Mouse (Mus musculus) midbrain, embryonic 15.5 days (tissue): Measurements from ENCODE around the gene Ppp1cb. TPM values are rescaled to one million over a fixed set of nuclear protein-coding genes. Genes with fewer than 3 reads are reported as not detected.

Experiments used
- ATAC-seq: fragments of 200-750 bp; cut with Nextera tagmentation; replicated peaks from 2 replicates; pipeline ENCODE4 v1.8.0; 2017; ENCODE audit warnings: moderate TSS enrichment
- H3K27ac ChIP-seq: fragments of 300-500 bp; sonication (generic); 2 replicates; pipeline ENCODE4 v1.5.1; 2015; ENCODE audit warnings: mild to moderate bottlenecking, inconsistent platforms
- H3K27me3 ChIP-seq: fragments of 300-500 bp; sonication (generic); replicated peaks from 2 replicates; pipeline ENCODE4 v1.6.1; 2015; ENCODE audit warnings: inconsistent platforms
- H3K36me3 ChIP-seq: fragments of 300-500 bp; sonication (generic); replicated peaks from 2 replicates; pipeline ENCODE4 v1.6.1; 2015; ENCODE audit warnings: inconsistent platforms
- H3K4me1 ChIP-seq: fragments of 300-500 bp; sonication (generic); 2 replicates; pipeline ENCODE4 v1.6.1; 2015; ENCODE audit warnings: inconsistent platforms
- H3K4me2 ChIP-seq: fragments of 300-500 bp; sonication (generic); 2 replicates; pipeline ENCODE4 v1.6.1; 2015; ENCODE audit warnings: inconsistent platforms, mild to moderate bottlenecking, moderate library complexity
- H3K4me3 ChIP-seq: fragments of 300-500 bp; sonication (generic); 2 replicates; pipeline ENCODE4 v1.5.1; 2015; ENCODE audit warnings: mild to moderate bottlenecking, inconsistent platforms
- H3K9ac ChIP-seq: fragments of 300-500 bp; sonication (generic); 2 replicates; pipeline ENCODE4 v1.6.1; 2015; ENCODE audit warnings: mild to moderate bottlenecking, inconsistent platforms
- H3K9me3 ChIP-seq: fragments of 300-500 bp; sonication (generic); 2 replicates; pipeline ENCODE4 v1.6.1; 2016; ENCODE audit warnings: inconsistent platforms
- WGBS: fragments of 180-500 bp; shearing (Covaris S2); methylation state at CpG from one replicate; pipeline ENCODE4 v1.1.7; 2015; ENCODE audit warnings: mixed read lengths; 5-methylcytosine and 5-hydroxymethylcytosine counted together
- polyA plus RNA-seq: library from polyadenylated mRNA; unstranded; fragments of >200 nt; fragmentation: Nextera tagmentation; extraction: Ambion mirVana; gene quantifications from 2 replicates; pipeline ENCODE4 v1.2.1, GENCODE M21; 2015

The Ppp1cb gene
- polyA plus RNA-seq, 1 experiment from 2014 or later, result 199 TPM

- 0 out of 2 replicates have a peak, but pooled peaks cover 3% of the 10 kb centered on the region for H3K36me3 ChIP-seq
- no peaks in the 10 kb centered on the region for H3K27me3 ChIP-seq
- no peaks in the 10 kb centered on the region for H3K9me3 ChIP-seq
- no peaks in the 10 kb centered on the region for H3K4me1 ChIP-seq
- no peak overlapping the region for H3K9ac ChIP-seq
- H3K4me2 ChIP-seq, result no peak overlapping the region
- no peak for ATAC-seq
- WGBS, result 56% methylated on average over 1 of the region's 1 CpGs
- no peak overlapping the region for H3K27ac ChIP-seq
- H3K4me3 ChIP-seq, result no peak overlapping the region
Observed at GRCm38 (mm10) chr5:32520381-32520780, 61.7 kb downstream of the Ppp1cb start.

GRCm38 (mm10) chr5:32549449-32549848 lies 90.8 kb downstream of the Ppp1cb start:
- no peak for ATAC-seq
- WGBS, result 92% methylated on average over 2 of the region's 2 CpGs
- H3K36me3 ChIP-seq, result no peaks in the 10 kb centered on the region
- H3K27ac ChIP-seq, result no peak overlapping the region
- H3K4me1 ChIP-seq, result no peaks in the 10 kb centered on the region
- H3K27me3 ChIP-seq, result no peaks in the 10 kb centered on the region
- H3K4me3 ChIP-seq, result no peak overlapping the region
- no peak overlapping the region for H3K4me2 ChIP-seq
- no peaks in the 10 kb centered on the region for H3K9me3 ChIP-seq
- H3K9ac ChIP-seq, result no peak overlapping the region

GRCm38 (mm10) chr5:32564697-32565096 lies 106.1 kb downstream of the Ppp1cb start:
- H3K36me3 ChIP-seq, result no peaks in the 10 kb centered on the region
- WGBS, result 74% methylated on average over 1 of the region's 1 CpGs
- H3K4me2 ChIP-seq, result no peak overlapping the region
- no peak overlapping the region for H3K27ac ChIP-seq
- H3K4me3 ChIP-seq, result no peak overlapping the region
- H3K9me3 ChIP-seq, result no peaks in the 10 kb centered on the region
- H3K4me1 ChIP-seq, result no peaks in the 10 kb centered on the region
- no peak overlapping the region for H3K9ac ChIP-seq
- H3K27me3 ChIP-seq, result no peaks in the 10 kb centered on the region
- ATAC-seq, result no peak

Other genes starting within 250 kb of the Ppp1cb start
- 0.11 and 0.12 TPM in 2 replicates for gene Plb1, start 226.1 kb upstream of the Ppp1cb start, polyA plus RNA-seq
- gene Yes1, start 152.3 kb downstream of the Ppp1cb start, polyA plus RNA-seq, result 19.7 and 20.3 TPM in 2 replicates